24 mouse cellular contexts compared by ENCODE assay signal in genomic region chr7:48075521-48075920, GRCm38 (mm10). TPM values are rescaled to one million over a fixed set of nuclear protein-coding genes. Genes with fewer than 3 reads are reported as not detected.
"Had no signal": no experiment of that assay in that cellular context is flagged by ENCODE, and none has a peak within 500 bp of the region (broad histone marks: within the 10 kb centered on the region; RNA-seq: fewer than 3 reads in every experiment).

No protein-coding gene starts in this region.

- H3K4me2 ChIP-seq: neural tube, embryonic 13.5 days; neural tube, embryonic 15.5 days; stomach, embryonic 15.5 days had no signal

- H3K36me3 ChIP-seq: neural tube, embryonic 13.5 days; neural tube, embryonic 15.5 days; stomach, embryonic 15.5 days had no signal

- H3K9ac ChIP-seq: neural tube, embryonic 13.5 days; neural tube, embryonic 15.5 days; stomach, embryonic 15.5 days had no signal

- H3K4me1 ChIP-seq: neural tube, embryonic 13.5 days; neural tube, embryonic 15.5 days; stomach, embryonic 15.5 days had no signal

- H3K27me3 ChIP-seq: neural tube, embryonic 13.5 days; neural tube, embryonic 15.5 days; stomach, embryonic 15.5 days had no signal

- DNase-seq: retina, postnatal 1 day; right cerebral cortex, adult 18-20 months; right cerebral cortex, postnatal 14 days; right cerebral cortex, postnatal 25 days; right cerebral cortex, postnatal 4 days; spleen, adult 18-20 months; thymus, adult 18-20 months; thymus, adult 2 months; thymus, postnatal 14 days; thymus, postnatal 25 days; thymus, postnatal 36 days; thymus, postnatal 4 days had no signal

- H3K27ac ChIP-seq: neural tube, embryonic 13.5 days; neural tube, embryonic 15.5 days; stomach, embryonic 15.5 days; stomach, postnatal 0 days had no signal

- H3K4me3 ChIP-seq: neural tube, embryonic 13.5 days; neural tube, embryonic 15.5 days; stomach, embryonic 15.5 days had no signal

- H3K9me3 ChIP-seq: neural tube, embryonic 13.5 days; neural tube, embryonic 15.5 days; stomach, embryonic 15.5 days had no signal

RNA-seq across cellular contexts. Expression of gene Mrgprx1, which starts 48.1 kb away (rescaled TPM):
- polyA plus RNA-seq: neural tube, embryonic 13.5 days; neural tube, embryonic 14.5 days; small intestine, adult 2 months; spleen, adult 2 months; stomach, embryonic 14.5 days; stomach, embryonic 15.5 days; stomach, embryonic 16.5 days; stomach, postnatal 0 days; testis, adult 2 months; thymus, postnatal 0 days; urinary bladder, adult 2 months had no signal
